Mouse (Mus musculus) erythroid progenitor cell, adult 5-6 weeks (primary cell): ENCODE data around the gene Mob3a. TPM values are rescaled to one million over a fixed set of nuclear protein-coding genes. Genes with fewer than 3 reads are reported as not detected.
A peak's percentile ranks its signal among the peaks of the same experiment; 100 is the strongest.

ENCODE experiments used
- ATAC-seq: replicated peaks from 2 replicates; pipeline ENCODE4 v1.8.0; 2016; ENCODE audit warnings: moderate number of reproducible peaks, mild to moderate bottlenecking, moderate TSS enrichment, inconsistent platforms; ENCODE audit not compliant: poor library complexity, low FRiP score, severe bottlenecking
- total RNA-seq, 2 experiments: library from RNA; stranded (forward) in 1 of 2; stranded (reverse) in 1 of 2; fragments of 150-400 nt in 1 of 2; fragments of 186-747, 209-891 nt in 1 of 2; gene quantifications; 2 replicates each; pipeline versions ENCODE4 v1.2.3 to v1.2.4; 2015 to 2017; ENCODE audit warnings: low replicate concordance in 2 of 2

Mob3a gene
- total RNA-seq, 2 experiments from 2014 or later = 25.7 to 32.3 TPM

DNA sequence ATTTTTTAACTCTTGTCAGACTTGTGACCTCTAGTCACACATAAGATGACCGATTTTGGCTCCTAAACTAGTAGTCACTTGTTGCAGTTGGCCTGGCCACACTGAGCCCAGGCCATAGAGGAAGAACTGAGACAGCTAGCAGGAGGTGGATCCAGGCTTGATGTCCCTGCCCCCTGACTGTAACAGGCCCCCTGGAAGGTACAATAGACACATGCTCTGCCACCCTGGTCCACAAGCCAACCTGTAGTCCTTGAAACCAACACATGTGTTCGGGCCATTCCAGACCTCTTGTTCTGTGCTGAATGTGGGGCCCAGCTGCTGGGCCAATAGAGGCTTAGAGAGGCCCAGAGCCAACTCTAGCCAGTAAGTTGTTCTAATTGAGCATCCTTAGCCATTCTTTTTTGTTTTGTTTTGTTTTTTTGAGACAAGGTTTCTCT lies 21.5 kb downstream of the Mob3a start:
- ATAC-seq = no peak

DNA sequence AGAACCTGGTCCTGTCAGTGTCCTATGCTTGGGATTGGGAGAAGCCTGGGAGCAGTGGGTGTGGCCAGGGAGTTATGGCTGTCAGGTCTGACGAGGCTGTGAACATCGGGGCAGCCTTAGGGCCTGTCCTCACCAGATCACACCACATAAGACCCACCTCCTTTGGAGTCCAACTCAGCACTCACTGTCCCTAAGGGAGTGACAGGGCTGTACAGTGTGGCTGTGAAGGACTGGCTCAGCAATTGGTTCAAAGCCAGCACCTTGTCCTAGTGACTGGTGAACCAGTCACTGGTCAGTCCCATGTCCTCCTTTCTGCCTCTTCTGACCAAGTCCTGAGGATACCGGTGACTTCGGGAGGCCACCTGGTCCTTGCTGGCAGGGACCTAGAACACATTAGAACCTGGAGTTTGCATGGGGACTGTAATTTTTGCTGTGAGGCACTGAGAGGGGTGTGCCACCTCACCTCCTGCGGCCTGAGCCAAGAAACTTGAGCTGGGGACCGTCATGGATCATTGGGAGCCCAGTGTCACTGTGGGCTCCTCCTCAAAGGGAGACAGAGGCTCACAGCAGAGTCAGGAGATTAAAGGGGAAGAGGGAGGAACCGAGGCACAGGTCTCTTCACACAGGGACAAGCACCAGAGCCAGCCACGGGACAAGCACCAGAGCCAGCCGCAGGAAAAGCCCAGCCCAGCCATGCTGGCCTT lies 22.1 kb downstream of the Mob3a start:
- no peak for ATAC-seq

- no peak for ATAC-seq
These were observed 23.0 kb downstream of the Mob3a start for GRCm38 (mm10) chr10:80678601-80679377.

DNA sequence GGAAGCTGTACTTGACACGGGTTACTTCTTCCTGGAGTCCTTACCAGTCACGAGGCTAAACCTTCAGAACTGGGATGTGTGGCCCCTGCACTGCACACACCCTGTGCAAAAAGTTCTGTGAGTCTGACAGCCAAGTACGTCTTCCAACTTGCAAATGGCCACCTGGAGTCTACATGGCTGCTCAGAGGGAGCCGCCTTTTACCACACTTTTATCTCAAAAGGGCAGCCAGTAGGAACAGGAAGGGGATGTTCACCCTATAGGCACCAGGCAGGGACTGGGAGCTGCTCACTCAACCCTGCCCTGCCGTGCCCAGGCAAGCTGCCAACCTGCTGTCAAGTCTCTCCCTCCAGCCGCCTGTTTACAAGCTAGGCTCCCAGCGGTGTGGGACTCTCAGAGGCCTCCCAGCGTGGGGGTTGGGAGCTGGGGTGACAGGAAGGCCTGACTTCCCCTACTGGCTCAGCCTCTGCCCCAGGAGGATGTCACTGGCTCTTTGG lies 23.8 kb downstream of the Mob3a start, which contains the start of gene Mknk2:
Mknk2 (minus strand) TSS at position 171 of the 495 bp plus-strand sequence.
- ATAC-seq = peak; percentile 66

DNA sequence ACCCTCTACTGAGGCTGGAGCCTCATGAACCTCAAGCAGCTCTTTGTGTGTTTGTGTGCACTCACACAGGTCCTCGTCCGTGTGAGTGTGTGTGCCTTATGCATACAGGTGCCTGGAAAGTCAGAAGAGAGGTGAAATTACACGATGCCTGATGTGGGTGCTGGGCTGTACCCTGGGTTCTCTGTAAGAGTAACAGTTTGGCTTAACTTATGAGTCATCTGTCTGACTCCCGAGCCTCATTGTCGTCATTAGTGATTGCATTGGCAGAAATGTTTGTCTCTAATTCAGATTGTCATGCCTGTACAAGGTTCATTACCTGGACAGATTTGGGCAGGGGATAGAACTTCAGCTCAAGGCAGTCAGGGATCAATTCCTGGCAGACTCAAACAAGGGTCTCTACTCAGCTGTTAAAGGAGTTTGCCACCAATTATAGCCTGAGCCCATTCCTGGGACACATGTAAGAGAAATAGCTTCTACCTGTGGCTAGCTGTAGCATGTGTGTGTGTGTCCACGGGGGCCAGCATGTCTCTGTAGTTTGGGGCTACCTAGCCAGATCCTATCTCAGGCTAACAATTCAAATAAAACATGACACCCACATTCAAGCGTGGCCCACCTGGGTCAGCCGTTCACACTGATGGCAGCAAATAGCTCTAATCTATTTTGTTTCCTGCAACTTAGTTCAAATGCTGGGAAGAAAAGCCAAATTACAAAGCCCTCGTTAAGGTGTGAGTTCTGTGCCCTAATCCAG lies 24.5 kb downstream of the Mob3a start:
- ATAC-seq = 0 out of 2 replicates have a peak, but pooled peaks have one; percentile 2

GRCm38 (mm10) chr10:80676198-80676928 lies 25.4 kb downstream of the Mob3a start:
- peak; percentile 61 for ATAC-seq

GRCm38 (mm10) chr10:80675405-80676197 lies 26.2 kb downstream of the Mob3a start:
- no peak for ATAC-seq

DNA sequence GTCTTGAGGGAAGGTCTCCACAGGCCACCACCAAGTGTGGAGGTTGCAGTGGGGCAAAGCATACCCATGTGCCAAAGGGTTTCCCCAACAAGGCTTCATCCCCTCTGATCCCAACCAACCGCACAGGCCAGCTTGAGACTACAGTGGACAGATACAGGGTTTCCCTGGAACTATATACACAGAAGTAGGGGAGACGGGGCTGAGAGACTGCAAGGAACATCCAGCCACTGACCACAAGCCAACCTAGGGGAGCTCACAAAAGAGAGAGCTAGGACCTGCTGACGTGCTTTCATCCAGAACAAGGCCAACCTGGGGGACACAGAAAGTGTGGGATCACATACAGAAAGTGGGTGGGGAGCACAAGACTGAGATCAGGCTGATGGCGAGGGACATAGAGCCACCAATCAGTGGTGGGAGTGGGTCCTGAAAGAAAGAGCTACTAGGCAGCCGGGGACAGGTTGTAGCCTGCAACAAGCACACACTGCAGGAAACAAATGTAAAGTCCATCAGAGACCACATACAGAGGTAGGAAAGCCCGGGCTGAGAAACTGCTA lies 26.8 kb downstream of the Mob3a start:
- no peak for ATAC-seq

GRCm38 (mm10) chr10:80674161-80674711 lies 27.5 kb downstream of the Mob3a start:
- ATAC-seq = no peak

- ATAC-seq = no peak
These were observed 28.1 kb downstream of the Mob3a start for GRCm38 (mm10) chr10:80673690-80674089.

GRCm38 (mm10) chr10:80671936-80672690 lies 29.7 kb downstream of the Mob3a start:
- ATAC-seq = no peak

DNA sequence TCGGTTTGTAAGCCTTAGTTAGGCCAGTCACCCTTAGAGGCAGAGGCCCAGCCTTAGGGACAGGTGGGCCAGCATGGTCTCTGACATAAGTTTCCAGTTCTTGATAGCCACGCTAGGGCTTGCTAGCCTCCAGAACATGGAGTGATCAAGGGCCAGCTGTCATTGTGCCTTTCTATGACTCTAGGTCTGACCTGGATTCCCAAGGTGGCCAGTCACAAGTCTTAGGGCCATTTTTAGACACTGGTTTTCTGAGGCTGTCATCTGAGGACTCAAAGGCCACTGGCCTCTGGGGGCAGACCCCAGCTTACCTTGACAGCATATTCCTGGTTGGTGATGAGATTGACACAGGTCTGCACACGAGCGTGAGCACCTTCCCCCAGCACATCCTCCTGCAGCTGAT lies 30.5 kb downstream of the Mob3a start:
- no peak for ATAC-seq

DNA sequence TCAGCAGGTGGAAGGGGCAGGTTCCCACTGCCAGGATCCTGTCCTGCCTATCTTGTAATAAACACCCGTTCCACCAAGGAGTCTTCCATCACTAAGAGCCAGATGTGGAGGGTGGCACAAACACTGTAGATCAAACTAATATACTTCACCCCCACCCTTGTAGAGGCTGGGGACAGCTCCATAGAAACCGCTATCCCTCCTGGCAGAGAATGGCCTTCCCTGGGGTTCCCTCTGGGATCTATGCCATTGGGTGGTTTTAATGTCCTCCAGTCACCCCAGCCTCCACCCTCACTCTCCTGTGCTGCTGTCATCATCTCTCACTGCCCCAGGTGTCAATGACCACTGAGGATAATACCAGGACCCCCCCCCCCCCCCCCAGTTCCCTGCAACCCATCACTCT lies 31.2 kb downstream of the Mob3a start:
- ATAC-seq = no peak

GRCm38 (mm10) chr10:80669737-80670485 lies 31.9 kb downstream of the Mob3a start:
- no peak for ATAC-seq

GRCm38 (mm10) chr10:80669018-80669417 lies 32.8 kb downstream of the Mob3a start:
- no peak for ATAC-seq

DNA sequence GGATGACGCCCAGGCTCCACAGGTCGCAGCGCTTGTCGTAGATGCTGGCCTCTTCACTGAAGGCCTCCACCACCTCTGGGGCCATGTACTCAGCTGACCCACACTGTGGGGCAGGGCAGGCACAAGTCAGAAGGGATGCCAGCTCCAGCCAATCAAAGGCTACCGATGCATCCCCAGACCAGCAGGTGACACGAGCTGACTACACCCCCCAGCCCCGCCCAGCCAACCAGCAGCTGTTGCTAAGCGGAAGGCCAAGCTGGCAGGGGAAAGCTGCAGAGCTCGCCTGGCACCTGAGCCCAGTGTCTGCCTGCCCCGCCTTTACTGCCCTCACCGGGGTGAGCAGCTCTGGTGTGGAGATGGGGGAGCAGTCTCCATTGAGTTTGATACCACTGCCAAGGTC lies 33.2 kb downstream of the Mob3a start:
- ATAC-seq = no peak
